Mouse (Mus musculus) forebrain, embryonic 12.5 days (tissue): ENCODE results near the gene Adcy1. TPM values are rescaled to one million over a fixed set of nuclear protein-coding genes. Genes with fewer than 3 reads are reported as not detected.

Experiments
- ATAC-seq: fragments of 200-750 bp; cut with Nextera tagmentation; 2 replicates; pipeline ENCODE4 v1.8.0; 2017; ENCODE audit warnings: moderate TSS enrichment; ENCODE audit not compliant: low FRiP score
- H3K27ac ChIP-seq: fragments of 300-500 bp; sonication (generic); 2 replicates; pipeline ENCODE4 v1.5.1; 2016; ENCODE audit warnings: mild to moderate bottlenecking
- H3K27me3 ChIP-seq: fragments of 300-500 bp; sonication (generic); 2 replicates; pipeline ENCODE4 v1.6.1; 2016; ENCODE audit warnings: mild to moderate bottlenecking
- H3K36me3 ChIP-seq: fragments of 300-500 bp; sonication (generic); replicated peaks from 2 replicates; pipeline ENCODE4 v1.6.1; 2016; ENCODE audit warnings: mild to moderate bottlenecking
- H3K4me1 ChIP-seq: fragments of 300-500 bp; sonication (generic); 2 replicates; pipeline ENCODE4 v1.6.1; 2016
- H3K4me2 ChIP-seq: fragments of 300-500 bp; sonication (generic); 2 replicates; pipeline ENCODE4 v1.6.1; 2016; ENCODE audit warnings: mild to moderate bottlenecking, moderate library complexity
- H3K4me3 ChIP-seq: fragments of 300-500 bp; sonication (generic); replicated peaks from 2 replicates; pipeline ENCODE4 v1.5.1; 2016; ENCODE audit warnings: mild to moderate bottlenecking
- H3K9ac ChIP-seq: fragments of 300-500 bp; sonication (generic); 2 replicates; pipeline ENCODE4 v1.6.1; 2016; ENCODE audit warnings: mild to moderate bottlenecking
- H3K9me3 ChIP-seq: fragments of 300-500 bp; sonication (generic); 2 replicates; pipeline ENCODE4 v1.6.1; 2016
- WGBS: fragments of 180-500 bp; shearing (Covaris S2); methylation state at CpG from one replicate; pipeline ENCODE4 v1.1.7; 2016; 5-methylcytosine and 5-hydroxymethylcytosine counted together
- polyA plus RNA-seq: library from polyadenylated mRNA; unstranded; fragments of >200 nt; fragmentation: Nextera tagmentation; extraction: Ambion mirVana; gene quantifications from 2 replicates; pipeline ENCODE4 v1.2.1, GENCODE M21; 2016

Gene Adcy1
- polyA plus RNA-seq, 1 experiment from 2014 or later = 1.3 TPM

GRCm38 (mm10) chr11:7197491-7197941, 134.2 kb downstream of the Adcy1 start, which contains the start of gene Igfbp1:
Gene Igfbp1, plus strand, starts transcription at chr11:7197782.
- no peak within 1 kb of the TSS for H3K4me2 ChIP-seq
- no peak within 1 kb of the TSS for H3K27ac ChIP-seq
- no peaks in the 10 kb centered on the region for H3K9me3 ChIP-seq
- H3K4me3 ChIP-seq = no peak within 1 kb of the TSS
- ATAC-seq = no peak
- 20% methylated on average over 12 of the region's 12 CpGs for WGBS
- no peaks in the 10 kb centered on the region for H3K36me3 ChIP-seq
- H3K4me1 ChIP-seq = peaks cover 12% of the 10 kb centered on the region
- no peak within 1 kb of the TSS for H3K9ac ChIP-seq
- H3K27me3 ChIP-seq = no peaks in the 10 kb centered on the region

DNA sequence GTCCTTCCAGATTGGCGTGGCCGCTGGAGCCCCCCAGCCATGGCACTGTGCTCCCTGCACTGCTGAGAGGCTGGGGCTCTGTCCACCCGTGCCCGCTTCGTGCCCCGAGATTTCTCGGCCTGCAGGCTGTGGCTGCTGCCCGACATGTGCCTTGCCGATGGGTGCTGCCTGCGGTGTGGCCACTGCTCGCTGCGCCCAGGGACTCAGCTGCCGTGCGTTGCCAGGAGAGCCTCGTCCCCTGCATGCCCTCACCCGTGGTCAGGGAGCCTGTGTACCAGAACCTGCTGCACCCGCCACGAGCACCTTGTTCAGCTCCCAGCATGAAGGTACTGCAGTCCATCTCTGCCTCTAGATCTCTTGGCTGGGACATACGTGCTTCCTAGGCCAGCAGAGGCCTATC, 134.7 kb downstream of the Adcy1 start:
- Histone ChIP-seq H3K27ac (no peak overlapping the region), H3K36me3 (no peaks in the 10 kb centered on the region), H3K4me1 (peaks cover 12% of the 10 kb centered on the region), H3K27me3 (no peaks in the 10 kb centered on the region), H3K9ac (no peak overlapping the region), H3K9me3 (no peaks in the 10 kb centered on the region), H3K4me3 (no peak overlapping the region), H3K4me2 (no peak overlapping the region)
- ATAC-seq = no peak
- 92% methylated on average over 19 of the region's 19 CpGs for WGBS

- Histone ChIP-seq H3K27ac (no peak overlapping the region), H3K4me1 (peaks cover 12% of the 10 kb centered on the region)
Measured at GRCm38 (mm10) chr11:7198481-7199256, 135.4 kb downstream of the Adcy1 start.

DNA sequence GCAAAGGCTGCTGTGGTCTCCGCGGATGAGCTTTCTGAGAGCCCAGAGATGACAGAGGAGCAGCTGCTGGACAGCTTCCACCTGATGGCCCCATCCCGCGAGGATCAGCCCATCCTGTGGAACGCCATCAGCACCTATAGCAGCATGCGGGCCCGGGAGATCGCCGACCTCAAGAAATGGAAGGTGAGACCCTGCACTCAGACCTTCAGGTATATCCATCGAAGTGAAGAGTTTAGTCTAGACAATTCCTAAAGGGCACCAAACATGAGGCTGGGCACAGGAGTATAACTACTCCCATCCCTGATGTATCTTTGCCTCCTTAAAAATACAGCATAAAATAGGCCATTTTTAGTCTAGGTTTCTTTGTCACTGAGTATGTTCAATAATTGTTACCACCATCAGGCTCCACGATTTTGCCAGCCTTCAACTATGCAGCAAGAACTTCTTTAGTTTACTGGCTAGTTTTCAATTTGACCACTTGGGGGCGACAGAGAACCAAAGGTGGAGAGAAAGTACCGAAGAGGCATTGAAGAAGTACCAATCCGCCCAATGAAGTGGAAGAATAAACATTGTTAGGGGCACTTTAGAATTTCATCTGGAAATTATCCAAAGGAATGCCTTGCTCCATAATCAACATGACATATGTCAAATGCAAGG, 136.6 kb downstream of the Adcy1 start:
- no peaks in the 10 kb centered on the region for H3K36me3 ChIP-seq
- no peaks in the 10 kb centered on the region for H3K9me3 ChIP-seq
- H3K4me3 ChIP-seq = no peak overlapping the region
- H3K4me2 ChIP-seq = no peak overlapping the region
- 57% methylated on average over 14 of the region's 14 CpGs for WGBS
- H3K27me3 ChIP-seq = no peaks in the 10 kb centered on the region
- peaks cover 12% of the 10 kb centered on the region for H3K4me1 ChIP-seq
- ATAC-seq = no peak; the same call in 1 of the 2 replicates
- H3K27ac ChIP-seq = no peak overlapping the region
- H3K9ac ChIP-seq = no peak overlapping the region

More at GRCm38 (mm10) chr11:7198481-7199256, 135.4 kb downstream of the Adcy1 start:
- no peak for ATAC-seq
- WGBS = 84% methylated on average over 10 of the region's 10 CpGs
- no peak overlapping the region for H3K4me3 ChIP-seq
- H3K4me2 ChIP-seq = no peak overlapping the region
- no peak overlapping the region for H3K9ac ChIP-seq
- H3K36me3 ChIP-seq = no peaks in the 10 kb centered on the region
- H3K27me3 ChIP-seq = no peaks in the 10 kb centered on the region
- no peaks in the 10 kb centered on the region for H3K9me3 ChIP-seq

DNA sequence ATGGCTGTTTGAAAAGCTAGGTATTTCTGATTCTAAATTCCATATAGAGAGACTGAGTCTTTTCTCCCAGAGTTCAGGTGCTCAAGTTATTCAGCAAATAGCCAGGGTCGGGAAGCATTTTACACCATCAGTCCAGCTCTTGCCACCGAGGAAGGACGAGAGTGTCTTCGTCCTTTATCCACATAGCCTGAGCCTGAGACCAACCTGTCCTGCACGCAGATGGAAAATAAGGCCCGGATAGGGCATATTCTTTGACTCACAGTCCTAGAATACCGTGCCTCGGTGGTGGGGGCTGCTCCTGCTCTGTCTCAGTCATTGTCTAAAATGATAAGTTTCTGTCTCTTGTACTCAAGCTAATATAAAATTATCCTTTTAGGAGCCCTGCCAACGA, 137.1 kb downstream of the Adcy1 start:
- Histone ChIP-seq H3K9me3 (no peaks in the 10 kb centered on the region), H3K27me3 (no peaks in the 10 kb centered on the region), H3K4me2 (no peak overlapping the region), H3K27ac (no peak overlapping the region), H3K36me3 (no peaks in the 10 kb centered on the region), H3K9ac (no peak overlapping the region), H3K4me3 (no peak overlapping the region), H3K4me1 (peaks cover 12% of the 10 kb centered on the region)
- no peak for ATAC-seq
- 78% methylated on average over 9 of the region's 9 CpGs for WGBS

GRCm38 (mm10) chr11:7202206-7202605, 138.9 kb downstream of the Adcy1 start:
- H3K4me1 ChIP-seq = peaks cover 9% of the 10 kb centered on the region
- no peak overlapping the region for H3K9ac ChIP-seq
- H3K27me3 ChIP-seq = no peaks in the 10 kb centered on the region
- H3K27ac ChIP-seq = no peak overlapping the region
- H3K4me3 ChIP-seq = no peak overlapping the region
- ATAC-seq = no peak
- WGBS = 86% methylated on average over 7 of the region's 7 CpGs
- no peaks in the 10 kb centered on the region for H3K36me3 ChIP-seq
- no peak overlapping the region for H3K4me2 ChIP-seq
- no peaks in the 10 kb centered on the region for H3K9me3 ChIP-seq

DNA sequence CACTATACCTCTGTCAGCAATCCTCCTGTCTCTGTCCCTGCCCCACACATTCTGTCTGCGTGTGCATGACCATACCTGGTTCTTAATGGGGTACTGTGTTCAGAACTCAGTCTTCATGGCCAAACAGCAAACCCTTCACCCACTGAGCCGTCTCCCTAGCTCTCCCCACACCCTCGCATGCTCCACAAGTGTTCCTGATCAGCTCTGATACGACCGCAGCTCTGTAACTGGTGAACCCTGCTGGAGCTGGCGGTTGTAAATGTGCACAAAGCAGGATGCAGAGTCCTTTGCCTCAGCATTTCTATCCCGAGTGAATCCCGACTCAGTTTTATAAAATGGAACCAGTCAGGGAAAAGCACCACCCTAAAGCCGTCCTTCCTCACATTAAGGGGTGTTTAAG, 140.6 kb downstream of the Adcy1 start:
- WGBS = 88% methylated on average over 9 of the region's 9 CpGs
- Histone ChIP-seq H3K9me3 (no peaks in the 10 kb centered on the region), H3K9ac (no peak overlapping the region), H3K27ac (no peak overlapping the region), H3K36me3 (no peaks in the 10 kb centered on the region), H3K4me2 (no peak overlapping the region), H3K4me1 (no peaks in the 10 kb centered on the region), H3K4me3 (no peak overlapping the region), H3K27me3 (no peaks in the 10 kb centered on the region)
- ATAC-seq = no peak

DNA sequence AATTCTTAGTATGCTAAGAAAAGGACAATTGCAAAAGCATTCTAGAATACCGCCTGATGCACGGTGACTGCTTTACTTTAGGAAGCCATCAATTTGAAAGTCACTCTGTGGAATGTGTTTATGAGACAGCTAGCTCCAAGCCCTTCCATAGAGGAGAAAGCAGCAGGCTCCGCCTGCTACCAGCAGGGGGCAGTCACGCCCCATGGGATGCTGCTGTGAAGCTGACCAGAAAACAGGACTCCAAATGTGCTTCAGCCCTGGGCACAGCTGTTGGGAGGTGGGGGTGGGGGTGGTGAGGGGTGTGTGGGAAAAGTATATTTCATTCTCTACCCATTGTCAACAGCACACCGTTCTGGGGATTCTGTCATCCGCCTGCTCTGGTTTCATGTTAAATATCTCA, 147.1 kb downstream of the Adcy1 start:
- no peak overlapping the region for H3K9ac ChIP-seq
- no peaks in the 10 kb centered on the region for H3K36me3 ChIP-seq
- no peak for ATAC-seq
- peaks cover 28% of the 10 kb centered on the region for H3K4me1 ChIP-seq
- no peaks in the 10 kb centered on the region for H3K9me3 ChIP-seq
- peaks cover 43% of the 10 kb centered on the region for H3K27me3 ChIP-seq
- H3K4me3 ChIP-seq = no peak overlapping the region
- no peak overlapping the region for H3K27ac ChIP-seq
- no peak overlapping the region for H3K4me2 ChIP-seq
- 26% methylated on average over 6 of the region's 6 CpGs for WGBS

DNA sequence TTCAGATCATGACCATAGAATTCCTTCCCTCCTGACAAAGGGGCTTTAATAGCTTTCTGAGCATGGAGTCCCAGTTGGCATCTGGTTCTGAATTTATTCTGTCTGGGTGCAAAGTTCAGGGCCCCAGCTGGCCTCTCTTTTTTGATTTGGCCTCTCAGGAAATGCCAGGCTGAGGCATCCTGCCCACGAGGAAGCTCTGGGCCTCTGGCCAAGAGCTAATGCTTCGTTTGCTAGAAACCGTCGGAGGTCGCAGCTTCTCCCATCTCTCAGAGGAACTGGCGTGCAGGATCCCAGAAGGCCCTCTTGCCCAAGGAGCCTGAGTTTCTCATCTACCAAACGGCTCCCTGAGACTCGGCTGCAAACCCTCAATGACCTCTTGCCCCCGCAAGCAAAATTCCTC, 147.9 kb downstream of the Adcy1 start:
- no peak overlapping the region for H3K27ac ChIP-seq
- no peak overlapping the region for H3K4me2 ChIP-seq
- 36% methylated on average over 9 of the region's 9 CpGs for WGBS
- H3K27me3 ChIP-seq = peaks cover 43% of the 10 kb centered on the region
- no peaks in the 10 kb centered on the region for H3K36me3 ChIP-seq
- H3K4me1 ChIP-seq = peaks cover 28% of the 10 kb centered on the region
- no peak for ATAC-seq
- no peak overlapping the region for H3K9ac ChIP-seq
- no peak overlapping the region for H3K4me3 ChIP-seq
- H3K9me3 ChIP-seq = no peaks in the 10 kb centered on the region

DNA sequence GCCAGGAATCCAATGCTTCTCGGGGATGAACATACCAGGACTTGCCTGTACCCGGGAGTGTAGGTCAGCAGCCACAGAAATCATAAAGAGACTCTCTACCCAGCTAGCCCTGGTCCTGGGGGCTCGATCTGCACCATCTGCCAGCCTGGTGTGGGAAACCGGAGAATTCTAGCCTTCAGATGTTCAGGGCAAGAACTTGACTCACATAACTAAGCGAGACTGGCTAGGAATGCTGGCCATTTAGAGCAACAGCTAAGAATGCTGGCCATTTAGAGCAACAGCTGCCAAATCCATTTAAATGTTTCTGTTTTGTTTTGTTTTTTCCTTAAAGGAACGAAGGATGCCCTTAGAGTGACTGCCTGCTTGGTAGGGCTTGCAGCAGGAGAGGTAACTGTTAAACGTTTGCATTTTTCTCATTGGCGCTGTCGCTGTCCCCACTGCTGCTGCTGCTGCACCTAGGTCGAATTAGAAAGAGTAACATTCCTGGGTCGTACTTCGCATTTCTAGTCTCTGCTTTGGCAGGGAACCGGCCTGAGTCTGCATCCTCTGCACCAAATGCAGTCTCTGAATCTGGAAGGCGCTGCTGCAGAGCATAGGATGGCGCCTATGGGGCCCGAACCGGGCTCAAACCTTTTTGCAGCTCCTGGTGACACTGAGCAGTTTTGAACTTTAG, 149.0 kb downstream of the Adcy1 start:
- Histone ChIP-seq H3K9ac (no peak overlapping the region), H3K4me1 (peaks cover 28% of the 10 kb centered on the region), H3K4me3 (peak overlapping the region; percentile 68; the same call in 1 of the 2 replicates), H3K27ac (no peak overlapping the region), H3K27me3 (peaks cover 43% of the 10 kb centered on the region), H3K36me3 (no peaks in the 10 kb centered on the region), H3K9me3 (no peaks in the 10 kb centered on the region), H3K4me2 (peak overlapping the region; percentile 90)
- no peak for ATAC-seq
- 25% methylated on average over 17 of the region's 17 CpGs for WGBS

GRCm38 (mm10) chr11:7213161-7213500, 149.8 kb downstream of the Adcy1 start:
- Histone ChIP-seq H3K4me2 (peak overlapping the region; percentile 90), H3K9me3 (no peaks in the 10 kb centered on the region), H3K4me3 (peak overlapping the region; percentile 68), H3K9ac (peak overlapping the region; percentile 66; the same call in 1 of the 2 replicates), H3K27me3 (peaks cover 43% of the 10 kb centered on the region), H3K27ac (no peak overlapping the region), H3K36me3 (no peaks in the 10 kb centered on the region), H3K4me1 (peaks cover 28% of the 10 kb centered on the region)
- under 1% methylated on average over 19 of the region's 19 CpGs for WGBS
- ATAC-seq = no peak

- Histone ChIP-seq H3K4me3 (peak within 1 kb of the TSS; percentile 68), H3K27me3 (peaks cover 43% of the 10 kb centered on the region), H3K36me3 (no peaks in the 10 kb centered on the region), H3K4me2 (peak within 1 kb of the TSS; percentile 90), H3K4me1 (peaks cover 28% of the 10 kb centered on the region), H3K9me3 (no peaks in the 10 kb centered on the region), H3K9ac (peak within 1 kb of the TSS; percentile 66), H3K27ac (0 out of 2 replicates have a peak within 1 kb of the TSS, but pooled peaks have one; percentile 56)
- WGBS = under 1% methylated on average over 97 of the region's 104 CpGs
- ATAC-seq = peak; percentile 87
Measured at GRCm38 (mm10) chr11:7213501-7214341, 150.4 kb downstream of the Adcy1 start, which contains the start of gene Igfbp3. Gene Igfbp3, minus strand, starts transcription at chr11:7213923.
